Comparison of ENCODE assay signal across 8 mouse cellular contexts in the genomic region with DNA sequence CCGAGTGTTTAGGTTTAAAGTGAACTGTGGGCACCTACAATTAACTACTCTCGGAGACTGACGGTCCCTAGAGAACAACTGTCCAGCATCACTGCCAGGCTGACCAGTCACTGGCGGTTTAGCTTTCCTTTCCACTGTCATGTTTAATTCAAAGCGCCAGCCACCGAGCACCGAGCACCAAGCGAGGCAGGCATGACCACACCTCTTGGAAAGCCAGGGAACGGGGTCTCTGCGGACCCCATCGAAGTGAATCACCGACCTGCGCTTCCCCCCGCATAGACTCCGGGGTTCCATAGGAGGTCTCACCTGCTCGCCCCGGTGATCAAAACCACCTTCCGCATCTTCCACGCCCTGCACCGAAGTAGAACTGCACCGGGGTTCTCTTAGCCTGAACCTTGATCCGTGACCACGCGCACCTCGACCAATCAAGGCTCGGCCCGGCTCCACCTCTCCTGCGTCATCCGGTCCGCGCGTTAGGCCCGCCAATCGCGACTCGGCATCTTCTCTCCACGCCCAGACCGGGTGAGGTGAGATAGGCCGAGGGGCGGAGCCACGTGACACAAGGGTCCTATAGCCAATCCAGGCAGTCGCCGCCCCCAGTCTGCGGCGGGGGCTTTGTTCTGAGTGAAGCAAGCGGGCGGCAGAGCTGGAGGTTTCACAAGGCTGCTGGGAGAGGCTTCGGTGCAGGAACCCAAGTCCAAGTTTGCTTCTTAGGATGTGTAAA. TPM values are rescaled to one million over a fixed set of nuclear protein-coding genes. Genes with fewer than 3 reads are reported as not detected.
DNase-seq lines count a peak whose midpoint lies in the region; ATAC-seq lines count a peak whose summit lies in the region.

A gene (minus strand): TSS at position 450 of the 724 bp plus-strand sequence.

- ATAC-seq in heart, embryonic 13.5 days (ENCODE audit: extremely low read depth, insufficient number of reproducible peaks, low FRiP score, low TSS enrichment) = peak; percentile 100
- peak; percentile 100 for ATAC-seq in liver, embryonic 12.5 days
- ATAC-seq in stomach, embryonic 15.5 days (ENCODE audit: insufficient read depth, low FRiP score, low read depth) = peak; percentile 100

- no peaks in the 10 kb centered on the region for H3K9me3 ChIP-seq in heart, embryonic 13.5 days
- no peaks in the 10 kb centered on the region for H3K9me3 ChIP-seq in liver, embryonic 12.5 days (replicated peaks)
- no peaks in the 10 kb centered on the region for H3K9me3 ChIP-seq in stomach, embryonic 15.5 days

- under 1% methylated on average over 48 of the region's 48 CpGs for whole genome bisulfite sequencing in heart, embryonic 13.5 days
- 1% methylated on average over 48 of the region's 48 CpGs for WGBS in liver, embryonic 12.5 days (ENCODE audit: insufficient replicate concordance)
- WGBS in stomach, embryonic 15.5 days = under 1% methylated on average over 48 of the region's 48 CpGs

- peaks cover 31% of the 10 kb centered on the region for H3K36me3 ChIP-seq in heart, embryonic 13.5 days
- H3K36me3 ChIP-seq in liver, embryonic 12.5 days = peaks cover 20% of the 10 kb centered on the region
- 0 out of 2 replicates have a peak, but pooled peaks cover 7% of the 10 kb centered on the region for H3K36me3 ChIP-seq in stomach, embryonic 15.5 days

- peak within 1 kb of the TSS; percentile 77 for H3K4me2 ChIP-seq in heart, embryonic 13.5 days
- peak within 1 kb of the TSS; percentile 82 for H3K4me2 ChIP-seq in liver, embryonic 12.5 days
- H3K4me2 ChIP-seq in stomach, embryonic 15.5 days = peak within 1 kb of the TSS; percentile 81

- peak; percentile 99 for DNase-seq in CD4-positive, CD25-positive, alpha-beta regulatory T cell, adult 2 months (ENCODE audit: low read depth, low spot score)
- peak; percentile 81 for DNase-seq in fat pad, adult 2 months (ENCODE audit: extremely low read depth, low read depth, low spot score)
- DNase-seq in kidney, postnatal 10 days = peak; percentile 99
- peak; percentile 96 to 98 for DNase-seq in natural killer cell, adult 2 months (ENCODE audit: low spot score in 2 of 2)

- H3K4me1 ChIP-seq in brown adipose tissue, adult 24 weeks (ENCODE audit: control insufficient read depth, insufficient read depth, insufficient read length, low read length) = no peaks in the 10 kb centered on the region
- H3K4me1 ChIP-seq in heart, embryonic 13.5 days = peaks cover 51% of the 10 kb centered on the region
- peaks cover 22% of the 10 kb centered on the region for H3K4me1 ChIP-seq in liver, embryonic 12.5 days
- peaks cover 7% of the 10 kb centered on the region; the same call in 1 of the 2 replicates for H3K4me1 ChIP-seq in stomach, embryonic 15.5 days

- peak within 1 kb of the TSS; percentile 71 for H3K4me3 ChIP-seq in brown adipose tissue, adult 24 weeks (ENCODE audit: insufficient read depth, low read depth, low read length)
- peak within 1 kb of the TSS; percentile 74 for H3K4me3 ChIP-seq in heart, embryonic 13.5 days
- H3K4me3 ChIP-seq in liver, embryonic 12.5 days = peak within 1 kb of the TSS; percentile 62
- H3K4me3 ChIP-seq in stomach, embryonic 15.5 days (replicated peaks) = peak within 1 kb of the TSS; percentile 71

- H3K27me3 ChIP-seq in heart, embryonic 13.5 days (replicated peaks) = no peaks in the 10 kb centered on the region
- H3K27me3 ChIP-seq in liver, embryonic 12.5 days (replicated peaks) = no peaks in the 10 kb centered on the region
- no peaks in the 10 kb centered on the region for H3K27me3 ChIP-seq in stomach, embryonic 15.5 days (replicated peaks)

- no peak within 1 kb of the TSS for H3K27ac ChIP-seq in brown adipose tissue, adult 24 weeks (replicated peaks; ENCODE audit: low read depth, low read length)
- peak within 1 kb of the TSS; percentile 91 for H3K27ac ChIP-seq in heart, embryonic 13.5 days (replicated peaks)
- peak within 1 kb of the TSS; percentile 63 for H3K27ac ChIP-seq in liver, embryonic 12.5 days
- H3K27ac ChIP-seq in stomach, embryonic 15.5 days = peak within 1 kb of the TSS; percentile 87

- H3K9ac ChIP-seq in heart, embryonic 13.5 days = peak within 1 kb of the TSS; percentile 81
- peak within 1 kb of the TSS; percentile 61 for H3K9ac ChIP-seq in liver, embryonic 12.5 days
- H3K9ac ChIP-seq in stomach, embryonic 15.5 days = peak within 1 kb of the TSS; percentile 32; the same call in 1 of the 2 replicates

RNA-seq across cellular contexts. Expression of the gene that starts here (rescaled TPM):
- polyA plus RNA-seq in brown adipose tissue, adult 24 weeks (2012; ENCODE audit: insufficient read depth, insufficient read length, missing spikeins) = 5.5 and 5.6 TPM in 2 replicates
- 21.0 and 23.1 TPM in 2 replicates for polyA plus RNA-seq in heart, embryonic 13.5 days (2015; fragmentation: Nextera tagmentation; extraction: Ambion mirVana)
- 14.2 and 14.4 TPM in 2 replicates for polyA plus RNA-seq in liver, embryonic 12.5 days (2016; fragmentation: Nextera tagmentation; extraction: Ambion mirVana)
- 15.3 and 16.0 TPM in 2 replicates for polyA plus RNA-seq in stomach, embryonic 15.5 days (2015; fragmentation: Nextera tagmentation; extraction: Ambion mirVana)
